Mouse (Mus musculus) left cerebral cortex, postnatal 14 days (tissue): ENCODE measurements around the gene Loxl3. TPM values are rescaled to one million over a fixed set of nuclear protein-coding genes. Genes with fewer than 3 reads are reported as not detected.

Source experiments
- microRNA-seq, 2 experiments: library from miRNA; unstranded; fragments of <30 nt; microRNA quantifications; one replicate each; pipeline ENCODE4 v1.2.0; 2022
- total RNA-seq, 2 experiments: library from RNA; stranded (reverse); gene quantifications; 2 replicates each; pipeline ENCODE4 v1.2.3; 2021

Loxl3 gene
- total RNA-seq, 2 experiments from 2014 or later = 3.0 to 3.3 TPM

Small RNA genes within 50 kb of the gene (microRNA-seq; reads per million reads assigned to microRNA genes)
- gene Mir3470a = 0 reads per million in 2 experiments
- 0 to 0.53 reads per million in 2 experiments for gene Mir7040

Other genes starting within 250 kb of the Loxl3 start
- 10 to 100 TPM; 44.5 to 45.6 TPM for gene Sema4f, start 94.4 kb upstream of the Loxl3 start, total RNA-seq
- under 1 TPM in 1 of 2 experiments, not detected in 1; 0.23 TPM for gene M1ap, start 87.3 kb upstream of the Loxl3 start, total RNA-seq
- gene Dok1, start 702 bp upstream of the Loxl3 start, total RNA-seq = 1 to 10 TPM; 1.5 to 2.3 TPM
- 100 to 1,000 TPM; 104 to 113 TPM for gene Aup1, start 20.3 kb downstream of the Loxl3 start, total RNA-seq
- 10 to 100 TPM; 52.2 to 57.5 TPM for gene Htra2, start 21.1 kb downstream of the Loxl3 start, total RNA-seq
- under 1 TPM; 0.44 to 0.79 TPM for gene Dqx1, start 23.7 kb downstream of the Loxl3 start, total RNA-seq
- gene Tlx2, start 36.1 kb downstream of the Loxl3 start, total RNA-seq = not detected
- gene Pcgf1, start 43.7 kb downstream of the Loxl3 start, total RNA-seq = 10 to 100 TPM; 21.9 to 24.3 TPM
- under 1 TPM in 1 of 2 experiments, not detected in 1; 0.46 TPM for gene Lbx2, start 52.2 kb downstream of the Loxl3 start, total RNA-seq
- 1 to 10 TPM; 3.5 to 4.9 TPM for gene Ccdc142, start 67.4 kb downstream of the Loxl3 start, total RNA-seq
- gene Gm42688, start 67.4 kb downstream of the Loxl3 start, total RNA-seq = 1 to 10 TPM; 4.1 to 5.5 TPM
- gene Mrpl53, start 74.9 kb downstream of the Loxl3 start, total RNA-seq = 10 to 100 TPM; 61.7 to 64.8 TPM
- gene Mogs, start 81.3 kb downstream of the Loxl3 start, total RNA-seq = 10 to 100 TPM; 24.4 to 27.3 TPM
- gene Wbp1, start 87.4 kb downstream of the Loxl3 start, total RNA-seq = 10 to 100 TPM; 44.2 to 53.8 TPM
- gene Ino80b, start 91.3 kb downstream of the Loxl3 start, total RNA-seq = 10 to 100 TPM; 15.1 to 18.8 TPM
- 10 to 100 TPM; 55.2 to 62.4 TPM for gene Rtkn, start 101.3 kb downstream of the Loxl3 start, total RNA-seq
- gene Wdr54, start 122.2 kb downstream of the Loxl3 start, total RNA-seq = 10 to 100 TPM; 29.0 to 31.6 TPM
- 10 to 100 TPM; 31.4 to 32.5 TPM for gene 1700003E16Rik, start 122.2 kb downstream of the Loxl3 start, total RNA-seq
- gene Dctn1, start 131.7 kb downstream of the Loxl3 start, total RNA-seq = 100 to 1,000 TPM; 341 to 348 TPM
- 1 to 10 TPM; 1.1 TPM for gene Slc4a5, start 185.7 kb downstream of the Loxl3 start, total RNA-seq